Mouse (Mus musculus) embryonic stem cell, embryonic (primary cell): ENCODE data around the gene Ppp1r12b.

ENCODE experiments used
- CTCF ChIA-PET, 4 experiments: fragments of 300-600 bp in 2 of 4; fragments of 350-600 bp in 2 of 4; sonication (Branson Sonifier 250); formaldehyde crosslinking; loops; one replicate each; lab custom pipeline; 2022; ENCODE audit warnings: inconsistent platforms in 2 of 4; lab: Charles Lee
- POLR2A ChIA-PET, 4 experiments: fragments of 300-600 bp in 2 of 4; fragments of 350-600 bp in 2 of 4; sonication (Branson Sonifier 250); formaldehyde crosslinking; loops; one replicate each; lab custom pipeline; 2022; ENCODE audit warnings: antibody characterized with exemption in 4 of 4, inconsistent platforms in 1 of 4; lab: Charles Lee

The Ppp1r12b gene

DNA sequence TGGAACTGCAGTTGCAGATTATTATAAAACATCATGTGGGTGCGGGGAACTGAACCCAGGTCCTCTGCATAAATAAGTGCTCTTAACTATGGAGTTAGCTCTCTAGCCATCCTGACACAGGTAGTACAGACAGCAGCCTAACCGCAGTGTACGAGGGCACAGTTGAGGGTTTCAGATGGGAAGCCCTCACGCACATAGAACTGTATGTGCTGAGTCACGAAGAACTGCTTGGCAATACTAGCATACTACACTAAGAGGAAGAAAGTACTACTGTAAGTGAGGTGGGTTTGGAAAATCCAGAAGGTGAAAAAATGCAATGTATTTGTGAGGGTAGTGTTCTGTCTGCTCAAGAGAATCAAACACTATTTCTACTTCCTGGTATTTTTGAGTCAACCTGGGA is 185.4 kb downstream of the Ppp1r12b start:
- ChIA-PET CTCF (no interaction called here), POLR2A (interaction anchor here in 2 of 4 experiments (0.8 to 1.6 kb wide), 3 partner anchors 13 to 69 kb away, joined by 4 read pairs; no protein-coding TSS in a partner anchor)

DNA sequence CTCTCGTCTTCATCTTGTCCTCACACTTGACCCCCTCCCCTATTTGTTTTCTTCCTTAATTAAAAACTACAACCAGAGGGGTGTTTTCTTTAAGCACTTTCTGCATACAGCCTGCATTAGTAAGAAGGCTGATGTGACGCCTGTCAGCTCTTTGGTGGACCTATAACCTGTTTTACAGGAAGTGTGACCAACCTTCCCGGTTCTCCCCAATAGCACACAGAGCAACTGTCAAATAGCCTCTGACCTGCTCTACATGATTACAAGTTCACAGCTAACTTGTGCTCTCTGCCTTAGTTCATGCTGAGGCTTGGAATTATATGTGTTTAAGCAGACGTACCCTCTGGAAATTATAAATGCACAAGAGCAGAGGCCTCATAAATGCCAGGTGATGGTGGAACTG is 189.3 kb downstream of the Ppp1r12b start:
- ChIA-PET POLR2A (no interaction called here), CTCF (interaction anchor here in 2 of 4 experiments (0.8 to 1.2 kb wide), 2 partner anchors 88 to 311 kb away, joined by 3 read pairs; partner anchors contain the start of gene Klhl12 (in 1 of the 2))

DNA sequence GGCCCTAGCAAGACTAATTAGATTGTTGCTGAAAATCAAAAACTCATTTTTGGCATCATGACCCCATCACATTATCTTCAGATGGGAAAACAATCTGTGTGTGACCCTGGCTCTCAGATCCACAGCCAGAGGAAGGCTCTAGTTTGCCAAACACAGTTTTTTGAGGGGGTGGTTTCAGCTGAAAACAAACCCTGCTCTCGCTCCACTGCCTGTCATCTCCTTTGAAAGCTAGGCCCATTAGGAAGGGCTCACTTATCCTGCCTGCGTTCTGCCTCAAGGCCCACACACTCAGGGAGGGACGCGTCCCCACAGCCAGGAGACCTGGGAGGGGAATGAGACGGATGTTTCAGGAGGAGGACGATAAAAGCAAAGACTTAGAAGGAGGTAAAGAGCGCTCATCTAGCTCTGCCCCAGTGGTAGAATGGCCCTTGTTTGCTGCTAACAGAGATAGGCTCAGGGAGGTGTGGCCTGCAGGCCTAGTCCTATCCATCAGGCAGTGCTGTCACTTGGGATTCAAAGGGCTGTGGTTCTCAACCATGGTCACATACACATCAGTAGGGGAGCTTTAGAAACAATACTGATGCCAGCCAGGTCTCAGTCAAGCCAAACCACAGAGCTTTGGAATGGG is 190.8 kb downstream of the Ppp1r12b start:
- ChIA-PET CTCF (interaction anchor here in 1 of 4 experiments (0.9 kb wide), 1 partner anchor 90 kb away, joined by 3 read pairs; no protein-coding TSS in a partner anchor), POLR2A (interaction anchor here in 2 of 4 experiments (0.7 to 1.5 kb wide), 5 partner anchors 9 to 308 kb away, joined by 3 to 5 read pairs (median 3); no protein-coding TSS in a partner anchor)

DNA sequence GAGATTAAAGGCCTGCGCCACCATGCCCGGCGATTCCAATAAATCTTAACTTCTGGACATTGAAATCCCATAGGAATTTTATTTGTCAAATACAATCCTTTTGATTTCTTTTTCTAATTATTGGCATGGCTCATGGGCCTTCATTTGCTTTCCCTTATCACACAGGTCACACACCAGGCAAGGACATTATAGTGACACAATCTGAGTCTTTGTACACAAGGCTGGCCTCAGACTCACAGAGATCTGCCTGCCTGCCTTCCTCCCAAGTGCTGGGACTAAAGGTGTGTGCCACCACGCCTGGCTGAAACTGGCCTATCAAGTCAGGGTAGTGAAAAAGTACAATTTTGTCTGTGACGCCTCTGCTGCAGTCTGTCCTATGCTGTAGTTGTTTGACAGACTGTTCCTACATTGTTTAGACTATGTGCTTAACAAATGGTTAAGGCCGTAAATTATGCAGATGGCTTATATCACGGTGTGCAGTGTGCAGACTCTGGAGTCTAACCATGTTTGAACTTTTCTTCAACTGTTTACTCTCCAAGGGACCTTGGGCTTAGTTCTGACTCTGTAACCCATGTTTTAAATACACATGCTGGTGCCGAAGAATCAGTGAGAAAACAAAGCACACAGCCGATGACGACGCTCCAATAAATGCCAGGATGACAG is 191.8 kb downstream of the Ppp1r12b start:
- CTCF ChIA-PET: no interaction called here
- POLR2A ChIA-PET: no interaction called here

DNA sequence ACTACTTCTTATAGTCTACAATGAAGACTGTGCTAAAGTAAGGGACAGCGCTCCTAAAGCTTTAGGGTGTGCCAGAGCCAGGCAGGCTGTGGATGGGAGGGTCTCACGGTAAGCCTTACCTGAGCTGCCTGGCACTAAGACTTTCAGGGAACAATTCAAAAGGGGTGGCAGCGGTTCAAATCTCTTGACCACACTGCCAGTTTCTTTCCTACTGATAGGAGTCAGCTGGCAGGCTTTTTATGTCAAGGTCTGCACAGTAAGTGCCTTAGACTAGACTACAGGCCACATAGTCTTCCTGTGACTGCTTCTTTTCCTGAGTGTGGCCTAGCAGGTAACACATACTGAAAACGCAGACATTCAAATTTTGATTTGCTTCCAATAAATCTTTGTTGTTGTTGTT is 192.5 kb downstream of the Ppp1r12b start:
- ChIA-PET POLR2A (interaction anchor here in 1 of 4 experiments (1.7 kb wide), 1 partner anchor 11 kb away, joined by 6 read pairs; no protein-coding TSS in a partner anchor), CTCF (interaction anchor here in 1 of 4 experiments (0.6 kb wide), 1 partner anchor 206 kb away, joined by 3 read pairs; no protein-coding TSS in a partner anchor)

DNA sequence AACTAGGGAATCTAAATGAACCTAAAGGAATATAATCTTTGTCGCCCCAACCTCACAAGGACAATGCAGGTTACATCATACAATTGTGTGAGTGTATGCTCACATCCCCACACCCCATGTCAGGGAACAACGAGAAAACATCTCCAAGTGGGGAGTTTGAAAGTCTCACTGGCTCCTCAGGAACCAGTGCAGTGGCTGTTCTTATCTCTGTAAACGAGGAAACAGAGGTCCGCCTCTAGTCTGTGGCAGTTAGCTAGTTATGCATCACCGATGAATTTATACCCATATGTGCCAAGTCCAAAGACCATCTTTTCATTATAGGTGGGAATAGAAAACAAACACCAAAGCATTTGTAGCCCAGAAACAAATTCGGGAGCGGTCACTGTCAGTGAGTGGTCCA is 194.2 kb downstream of the Ppp1r12b start:
- ChIA-PET CTCF (no interaction called here), POLR2A (no interaction called here)

DNA sequence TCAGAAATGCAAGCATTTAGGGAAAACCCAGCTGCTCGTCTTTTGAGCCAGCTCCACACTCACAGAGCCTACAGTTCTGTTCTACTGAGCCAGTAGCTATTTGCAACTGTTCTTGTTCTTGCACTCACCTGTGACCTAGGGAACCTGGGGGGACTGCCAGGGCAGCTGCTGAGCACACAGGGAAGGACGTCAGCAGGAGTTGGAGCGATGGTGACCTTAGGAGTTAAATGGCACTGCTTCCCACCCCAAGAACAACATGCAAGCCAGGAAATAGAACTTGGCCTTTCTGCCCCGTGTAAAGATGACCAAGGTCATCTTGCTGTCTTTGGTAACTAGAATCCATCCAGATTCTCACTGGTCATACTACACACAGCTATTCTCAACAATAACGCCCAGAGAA is 195.1 kb downstream of the Ppp1r12b start:
- ChIA-PET POLR2A (interaction anchor here in 3 of 4 experiments (0.7 to 1.4 kb wide), 3 partner anchors 13 to 708 kb away, joined by 3 to 4 read pairs (median 4); no protein-coding TSS in a partner anchor), CTCF (no interaction called here)

DNA sequence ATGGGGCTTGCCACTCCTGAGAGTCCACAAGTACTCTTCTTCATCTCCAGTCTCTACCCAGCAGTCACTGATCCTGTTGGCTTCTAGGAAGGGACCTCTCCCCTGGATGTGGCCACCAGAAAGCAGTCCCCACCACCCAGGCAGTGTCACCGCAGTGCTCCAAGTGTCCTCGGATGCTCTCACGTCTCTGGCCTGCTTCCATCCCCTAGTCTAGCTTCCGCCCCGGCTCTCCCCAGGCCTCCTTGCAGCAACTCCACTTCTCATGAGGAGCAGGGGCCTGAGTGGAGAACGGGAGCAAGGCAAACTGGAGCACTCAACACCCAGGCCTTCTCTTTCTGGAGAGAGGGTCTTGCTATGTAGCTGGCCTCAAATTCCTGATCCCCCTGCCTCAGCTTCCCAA is 196.6 kb downstream of the Ppp1r12b start:
- POLR2A ChIA-PET: no interaction called here
- CTCF ChIA-PET: interaction anchor here in 2 of 4 experiments (0.5 to 1.0 kb wide), 2 partner anchors 304 to 994 kb away, joined by 3 to 5 read pairs; partner anchors contain the start of gene Klhl12 (in 1 of the 2)

DNA sequence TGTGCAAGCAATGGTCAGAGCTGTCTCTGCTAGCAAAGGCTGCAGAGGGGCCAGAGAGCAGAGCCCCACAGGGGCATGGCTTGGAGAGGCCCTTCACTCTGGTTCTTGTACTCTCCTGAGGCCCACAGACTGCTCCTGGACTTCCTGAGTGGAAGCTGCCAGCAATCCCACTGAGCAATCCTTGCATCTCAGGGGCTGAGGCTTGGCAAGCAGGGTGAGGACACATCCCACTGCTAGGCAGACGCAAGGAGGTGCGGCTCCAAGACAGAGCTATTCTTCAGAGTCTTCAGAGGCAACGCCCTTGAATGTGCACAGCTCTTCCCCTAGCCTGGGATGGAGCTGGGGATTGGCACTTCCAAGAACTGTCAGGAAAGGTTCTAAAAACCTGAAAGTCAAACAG is 198.5 kb downstream of the Ppp1r12b start:
- CTCF ChIA-PET: interaction anchor here in 1 of 4 experiments (0.9 to 1.4 kb wide), 2 partner anchors 10 to 12 kb away, joined by 3 to 4 read pairs; no protein-coding TSS in a partner anchor
- POLR2A ChIA-PET: interaction anchor here in 1 of 4 experiments (1.4 kb wide), 1 partner anchor 11 kb away, joined by 4 read pairs; no protein-coding TSS in a partner anchor

DNA sequence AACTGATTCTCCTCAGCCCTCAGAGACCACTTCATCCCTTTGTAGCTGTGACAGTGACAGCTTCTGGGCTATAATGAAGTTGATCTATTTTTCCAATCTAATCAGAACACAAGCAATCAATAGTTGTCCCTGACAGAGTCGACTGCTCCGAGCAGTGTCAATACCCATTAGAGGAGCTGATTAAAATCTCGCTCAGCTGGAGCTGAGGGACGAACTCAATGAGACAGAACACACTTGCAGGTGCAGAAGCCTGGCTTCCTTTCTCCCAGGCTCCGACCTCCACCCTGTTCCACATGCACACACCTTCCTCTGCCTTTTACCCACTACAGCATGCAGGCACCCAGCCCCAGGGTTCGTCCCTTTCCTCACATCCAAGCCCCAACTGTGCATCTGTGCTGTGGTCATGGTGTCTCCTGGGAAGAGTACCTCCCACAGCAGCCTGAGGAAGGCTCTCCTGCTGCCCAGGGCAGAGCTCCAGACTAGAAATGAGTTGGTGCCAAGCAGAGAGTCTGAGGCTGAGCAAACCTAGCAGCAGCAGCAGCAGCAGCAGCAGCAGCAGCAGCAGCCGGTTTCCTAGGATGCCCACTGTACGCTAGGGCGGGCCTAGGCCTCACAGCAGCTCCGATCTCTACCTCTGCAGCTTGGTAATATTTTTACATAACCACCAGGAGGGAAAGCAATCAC is 199.4 kb downstream of the Ppp1r12b start:
- ChIA-PET POLR2A (interaction anchor here in 1 of 4 experiments (1.4 kb wide), 1 partner anchor 12 kb away, joined by 4 read pairs; no protein-coding TSS in a partner anchor), CTCF (interaction anchor here in 2 of 4 experiments (0.6 to 1.4 kb wide), 3 partner anchors 11 to 1998 kb away, joined by 3 to 4 read pairs (median 4); no protein-coding TSS in a partner anchor)

DNA sequence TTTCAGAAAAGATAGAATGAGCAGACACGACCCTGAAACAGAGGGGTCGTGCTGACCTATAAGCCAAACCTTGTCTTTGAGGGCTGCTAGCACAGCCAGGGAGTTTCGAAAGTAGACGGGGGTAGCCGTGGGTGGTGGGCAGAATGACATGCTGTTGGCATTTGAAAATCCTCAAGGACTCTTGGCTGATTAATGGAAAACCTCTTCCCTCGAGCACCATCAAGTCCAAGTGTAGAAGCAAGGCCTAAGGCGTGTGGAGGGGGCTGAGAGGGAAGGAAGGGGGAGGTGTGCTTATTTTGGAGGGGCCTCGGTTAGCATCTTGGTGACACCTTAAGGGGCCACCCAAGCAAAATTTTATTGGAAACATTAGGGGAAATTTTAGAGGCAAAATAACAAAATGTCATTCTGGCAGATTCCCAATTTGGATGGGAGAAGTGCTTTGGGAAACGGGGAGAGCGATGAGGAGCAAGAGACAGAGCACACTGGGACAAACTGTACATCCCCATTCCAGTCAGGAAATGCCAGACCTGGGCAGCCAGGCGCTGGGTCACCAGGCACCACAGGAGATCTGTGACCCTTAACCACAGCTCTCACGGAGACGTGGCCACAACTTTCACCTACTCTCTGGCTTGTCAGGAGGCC is 200.1 kb downstream of the Ppp1r12b start:
- CTCF ChIA-PET: interaction anchor here in 1 of 4 experiments (0.6 kb wide), 1 partner anchor 1491 kb away, joined by 4 read pairs; no protein-coding TSS in a partner anchor
- POLR2A ChIA-PET: no interaction called here

DNA sequence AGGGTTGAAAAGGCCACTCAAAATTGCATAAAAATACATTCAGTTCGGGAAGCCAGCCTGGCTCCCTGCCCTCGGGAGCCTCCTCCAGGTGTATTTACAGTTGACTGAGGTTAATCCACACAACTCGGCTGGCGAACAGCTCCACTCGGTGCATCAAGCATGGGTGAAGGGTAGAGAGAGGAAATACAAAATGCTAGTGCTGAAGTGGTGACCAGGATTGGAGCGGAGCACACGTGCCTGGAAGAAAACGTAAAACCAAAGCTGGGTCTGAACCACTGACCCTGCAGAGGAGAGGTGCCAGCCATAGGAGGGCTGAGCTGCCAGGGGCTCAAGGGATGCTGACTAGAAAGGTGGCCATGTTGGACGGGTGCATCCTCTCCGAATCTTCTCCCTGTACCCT is 200.9 kb downstream of the Ppp1r12b start:
- CTCF ChIA-PET: no interaction called here
- POLR2A ChIA-PET: interaction anchor here in 1 of 4 experiments (0.9 kb wide), 1 partner anchor 17 kb away, joined by 3 read pairs; no protein-coding TSS in a partner anchor

DNA sequence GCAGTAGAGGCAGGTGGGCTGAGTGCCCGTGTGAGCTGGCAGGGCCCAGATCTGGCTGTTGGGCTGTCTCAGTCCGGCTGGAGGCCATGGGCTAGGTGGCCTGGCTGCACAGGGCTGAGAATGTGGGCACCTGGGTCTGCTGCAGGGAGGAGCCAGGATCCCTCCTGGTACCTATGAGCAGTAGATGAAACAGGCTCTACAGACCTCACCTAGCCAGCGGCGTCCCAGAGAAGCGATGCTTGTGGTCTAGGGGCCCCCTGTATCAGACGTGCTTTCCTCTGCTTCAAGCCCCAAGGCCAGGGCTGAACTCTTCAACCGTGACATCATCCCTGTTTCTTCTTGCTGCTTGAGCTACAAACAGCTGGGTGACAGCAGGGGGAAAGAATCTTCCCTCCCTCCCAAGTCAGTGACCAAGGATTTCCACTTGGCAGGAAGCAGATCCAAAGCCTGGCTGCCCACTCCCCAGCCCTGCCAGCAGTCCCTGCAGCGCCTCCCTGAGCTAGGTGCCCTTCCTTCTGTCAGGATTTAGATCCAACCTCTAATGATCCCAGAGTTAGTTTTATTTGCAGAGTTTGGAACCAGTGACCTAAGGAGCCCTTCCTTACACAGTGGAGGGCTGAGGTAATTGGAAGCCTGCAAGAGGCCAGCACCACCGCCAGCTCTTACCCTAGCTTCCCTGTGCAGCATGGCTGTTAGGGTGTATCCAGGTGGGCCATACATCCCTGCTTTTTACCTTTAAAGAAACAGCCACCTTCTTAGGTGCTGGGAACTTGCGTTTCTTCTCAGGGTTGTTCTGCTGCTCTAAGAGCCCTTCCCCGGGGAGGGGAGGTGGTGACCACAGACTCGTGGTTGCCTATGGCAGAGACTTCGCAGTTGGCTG is 201.8 kb downstream of the Ppp1r12b start:
- CTCF ChIA-PET: no interaction called here
- POLR2A ChIA-PET: interaction anchor here in 1 of 4 experiments (0.6 to 1.0 kb wide), 3 partner anchors 9 to 374 kb away, joined by 3 to 4 read pairs (median 4); no protein-coding TSS in a partner anchor

DNA sequence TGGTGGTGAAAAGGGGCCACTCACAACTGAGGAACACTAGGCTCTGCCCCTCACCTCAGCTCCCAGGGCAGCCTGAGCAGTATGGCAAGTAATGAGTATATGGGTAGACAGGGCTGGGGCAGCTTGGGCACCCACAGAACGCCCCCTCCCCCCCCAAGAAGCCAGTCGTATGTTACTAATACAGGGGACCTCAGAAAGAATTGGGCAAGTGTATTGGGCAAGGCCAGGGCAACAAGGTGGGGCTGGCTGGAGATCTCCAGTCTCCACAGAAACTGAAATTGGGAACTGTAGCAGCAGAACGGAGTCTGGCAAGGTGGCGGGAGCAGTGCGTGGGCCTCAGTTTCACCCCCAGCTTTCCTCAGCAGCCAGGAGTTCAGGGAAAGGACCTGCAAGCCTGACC is 203.3 kb downstream of the Ppp1r12b start:
- CTCF ChIA-PET: no interaction called here
- POLR2A ChIA-PET: interaction anchor here in 1 of 4 experiments (0.6 kb wide), 1 partner anchor 415 kb away, joined by 5 read pairs; the partner anchor contains the start of gene Gpr37l1

DNA sequence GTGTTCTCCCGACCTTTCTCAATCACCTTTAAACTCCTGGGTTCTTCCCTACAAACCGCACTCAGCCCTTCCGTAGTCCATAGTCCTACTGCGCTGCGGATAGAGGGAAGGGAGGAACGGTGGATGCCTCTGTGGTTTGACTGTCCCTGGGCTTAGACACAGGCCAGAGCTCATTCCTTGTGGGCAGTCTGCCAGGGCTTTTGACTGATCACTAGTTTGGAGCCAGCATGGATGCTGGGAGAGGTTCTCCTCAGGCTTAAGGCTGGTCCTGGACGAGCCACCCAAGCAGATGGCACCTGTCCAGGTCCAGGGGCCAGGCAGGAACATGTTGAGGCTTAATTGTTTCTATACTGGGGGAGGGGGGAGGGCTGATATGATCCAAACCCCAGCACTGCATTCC is 205.9 kb downstream of the Ppp1r12b start:
- POLR2A ChIA-PET: no interaction called here
- CTCF ChIA-PET: interaction anchor here in 1 of 4 experiments (0.8 kb wide), 1 partner anchor 324 kb away, joined by 7 read pairs; no protein-coding TSS in a partner anchor

DNA sequence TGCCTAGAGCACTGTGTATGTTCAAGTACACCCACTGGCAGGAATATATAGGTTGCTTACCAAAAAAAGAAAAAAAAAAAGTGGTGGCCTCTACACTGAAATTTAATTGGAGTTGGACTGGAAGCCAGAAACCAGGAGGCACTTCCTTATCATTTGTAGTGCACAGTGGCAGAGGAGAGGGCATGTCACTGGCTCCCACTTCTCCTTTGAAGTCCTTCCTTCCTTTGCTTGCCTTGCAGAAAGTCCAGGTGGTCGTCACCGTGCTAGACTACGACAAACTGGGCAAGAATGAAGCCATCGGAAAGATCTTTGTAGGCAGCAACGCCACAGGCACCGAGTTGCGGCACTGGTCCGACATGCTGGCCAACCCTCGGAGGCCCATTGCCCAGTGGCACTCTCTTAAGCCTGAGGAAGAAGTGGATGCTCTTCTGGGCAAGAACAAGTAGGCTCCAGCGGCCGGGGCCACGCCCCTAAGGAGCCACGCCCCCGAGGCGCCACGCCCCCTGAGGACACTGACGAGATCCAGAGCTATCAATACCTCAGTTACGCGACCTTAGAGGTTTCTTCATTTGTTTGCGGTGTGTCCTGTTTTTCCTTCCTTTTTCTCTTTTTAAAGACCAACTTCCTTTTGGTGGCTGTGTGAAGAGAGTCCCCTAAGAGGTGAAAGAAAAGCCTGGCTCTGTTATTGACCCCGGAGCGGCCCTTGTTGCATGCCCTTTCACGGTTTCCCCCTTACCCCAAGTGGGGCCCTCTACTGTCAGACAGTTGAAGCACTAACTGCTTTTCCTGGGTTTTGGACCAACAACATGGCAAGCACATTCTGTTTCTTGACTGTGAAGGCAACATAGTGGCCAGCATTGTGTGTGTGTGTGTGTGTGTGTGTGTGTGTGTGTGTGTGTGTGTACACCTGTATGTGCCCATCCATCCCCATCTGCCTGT is 208.2 kb downstream of the Ppp1r12b start:
- POLR2A ChIA-PET: interaction anchor here in 3 of 4 experiments (0.8 to 1.8 kb wide), 3 partner anchors 15 to 234 kb away, joined by 3 to 5 read pairs (median 4); partner anchors contain the start of gene Ppp1r12b (in 1 of the 3)
- CTCF ChIA-PET: interaction anchor here in 2 of 4 experiments (0.6 to 1.5 kb wide), 6 partner anchors 10 to 408 kb away, joined by 3 to 5 read pairs (median 3); no protein-coding TSS in a partner anchor
